Mouse (Mus musculus) monocyte, adult 5-6 weeks (primary cell): ENCODE measurements around the gene Ptpn6. TPM values are rescaled to one million over a fixed set of nuclear protein-coding genes. Genes with fewer than 3 reads are reported as not detected.

ENCODE experiments used
- ATAC-seq: fragments of 153-309, 156-312 bp; replicated peaks from 2 replicates; pipeline ENCODE4 v1.8.0; 2017; ENCODE audit warnings: mild to moderate bottlenecking; ENCODE audit not compliant: low TSS enrichment, insufficient number of reproducible peaks, severe bottlenecking, poor library complexity, low FRiP score
- total RNA-seq: library from RNA; stranded (forward); fragments of 200-1000, 200-491, 200-594 nt; gene quantifications from 3 replicates; pipeline ENCODE4 v1.2.3, GENCODE M21; 2017

The Ptpn6 gene
- total RNA-seq, 1 experiment from 2014 or later: 1,911 TPM

DNA sequence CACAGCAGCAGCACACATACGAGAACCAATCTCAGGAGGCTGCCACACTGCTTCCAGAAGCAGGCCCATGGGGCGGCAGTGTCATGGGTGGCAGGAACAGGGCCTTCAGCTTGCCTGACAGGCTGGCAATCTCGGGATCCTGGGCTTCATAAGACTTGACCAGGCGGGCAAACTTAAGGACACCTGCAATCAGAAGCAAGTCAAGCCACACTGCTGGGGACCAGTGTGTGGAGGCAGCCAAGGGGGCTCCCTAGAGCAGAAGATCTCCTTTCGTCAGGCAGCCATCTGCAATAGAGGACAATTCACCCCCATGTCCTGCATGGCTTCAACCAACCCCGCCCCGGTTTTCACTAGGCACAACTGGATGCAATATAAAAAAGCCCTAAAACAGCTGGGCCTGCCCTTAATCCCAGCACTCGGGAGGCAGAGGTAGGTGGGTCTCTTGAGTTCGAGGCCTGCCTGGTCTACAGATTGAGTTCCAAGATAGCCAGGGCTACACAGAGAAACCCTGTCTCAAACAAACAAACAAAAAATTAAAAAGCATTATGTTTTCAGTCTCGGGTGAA, 800 bp upstream of the Ptpn6 start:
- no peak for ATAC-seq

DNA sequence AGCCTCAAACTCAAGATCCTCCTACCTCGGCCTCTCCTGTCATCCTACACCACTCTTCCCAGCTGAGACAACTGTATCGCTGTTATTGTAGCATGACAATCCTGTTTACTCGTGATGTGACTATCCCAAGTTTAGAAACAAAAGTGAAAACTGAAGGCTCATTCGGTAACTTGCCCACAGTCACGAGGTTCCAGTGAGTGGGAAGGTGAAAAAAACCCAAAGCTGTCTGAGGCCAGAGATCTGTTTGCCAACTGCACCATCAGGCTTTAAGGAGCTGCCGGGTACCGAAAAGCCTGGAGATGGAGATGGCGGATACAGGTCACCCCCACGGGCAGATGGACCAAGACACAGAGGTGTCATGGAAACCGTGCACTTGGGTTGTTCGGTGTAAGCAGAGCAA, 1.5 kb downstream of the Ptpn6 start:
- no peak for ATAC-seq

DNA sequence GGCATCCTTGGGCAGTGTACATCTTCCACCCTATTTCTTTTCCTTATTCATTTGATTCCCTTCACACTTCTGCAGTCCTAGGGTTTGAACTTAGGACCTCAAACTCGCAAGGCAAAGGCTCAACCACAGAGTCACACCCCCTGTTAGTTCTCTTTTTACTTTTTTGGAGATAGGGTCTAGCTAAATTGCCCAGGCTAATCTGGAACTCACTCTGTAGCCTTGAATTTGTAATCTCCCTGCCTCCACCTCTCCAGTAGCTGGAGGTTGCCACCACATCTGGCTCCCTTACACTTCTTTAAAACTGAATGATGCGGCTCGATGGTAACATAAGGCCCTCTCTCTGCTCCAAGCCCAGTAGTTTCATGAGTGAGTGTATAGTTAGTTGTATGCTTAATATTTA, 4.1 kb downstream of the Ptpn6 start:
- no peak for ATAC-seq

DNA sequence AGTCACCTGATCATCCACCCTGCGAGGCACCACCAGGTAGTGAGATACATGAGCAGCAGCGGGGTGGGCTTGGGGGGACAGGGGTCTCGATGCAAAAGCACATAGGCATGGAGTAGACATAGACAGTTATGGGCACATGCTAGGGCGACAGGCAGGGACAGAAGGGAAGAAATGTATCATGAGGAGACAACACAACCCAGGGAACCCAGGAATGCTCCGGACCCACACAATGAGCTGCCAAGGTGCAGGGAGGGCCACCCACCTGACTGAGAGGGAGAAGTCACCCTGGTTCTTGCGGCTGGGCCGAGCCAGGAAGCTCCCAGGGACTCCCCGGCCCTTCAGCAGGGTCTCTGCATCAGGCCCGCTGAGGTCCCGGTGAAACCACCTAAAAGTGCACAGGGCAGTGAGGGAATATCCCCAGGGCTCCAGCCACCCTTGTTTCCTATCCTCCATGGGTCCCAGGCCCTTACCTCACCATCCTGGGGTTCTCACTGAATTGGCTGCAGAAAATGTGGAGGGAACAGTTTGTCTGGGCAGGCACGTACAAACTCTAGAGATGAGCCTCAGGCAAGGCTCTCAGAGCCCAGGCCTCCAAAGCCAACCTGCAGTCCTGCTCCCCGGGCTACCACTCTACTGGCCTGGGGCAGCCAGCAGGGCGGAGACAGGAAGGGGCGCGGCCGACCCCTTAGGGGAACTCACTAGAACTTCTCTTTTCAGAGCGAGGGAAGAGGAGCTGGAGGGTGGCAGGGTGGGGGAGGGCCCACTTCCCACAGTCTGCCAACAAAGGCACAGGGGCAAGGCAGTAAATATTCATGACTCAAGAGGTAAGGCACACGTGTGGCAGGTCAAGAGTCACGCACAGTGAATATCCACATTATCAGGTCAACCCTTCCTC, 5.8 kb downstream of the Ptpn6 start:
- peak; percentile 89 for ATAC-seq

DNA sequence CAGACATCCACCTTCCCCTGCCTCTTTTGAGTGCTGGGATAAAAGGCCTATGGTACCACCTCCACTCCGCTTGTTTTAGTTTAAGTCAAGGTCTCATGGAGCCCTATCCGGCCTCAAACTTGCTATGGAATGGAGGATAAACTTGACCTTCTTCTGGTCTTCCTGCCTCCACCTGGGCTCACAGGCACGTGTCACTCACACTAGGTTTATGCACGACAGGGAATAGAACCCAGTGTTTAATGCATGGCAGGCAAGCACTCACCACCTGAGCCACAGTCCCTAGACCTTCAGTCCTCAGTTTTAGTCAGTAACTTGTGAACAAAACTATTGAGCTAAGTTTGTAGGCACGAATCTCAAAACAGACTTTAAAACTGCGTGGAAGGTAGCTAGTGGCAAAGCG, 7.5 kb downstream of the Ptpn6 start:
- no peak for ATAC-seq

DNA sequence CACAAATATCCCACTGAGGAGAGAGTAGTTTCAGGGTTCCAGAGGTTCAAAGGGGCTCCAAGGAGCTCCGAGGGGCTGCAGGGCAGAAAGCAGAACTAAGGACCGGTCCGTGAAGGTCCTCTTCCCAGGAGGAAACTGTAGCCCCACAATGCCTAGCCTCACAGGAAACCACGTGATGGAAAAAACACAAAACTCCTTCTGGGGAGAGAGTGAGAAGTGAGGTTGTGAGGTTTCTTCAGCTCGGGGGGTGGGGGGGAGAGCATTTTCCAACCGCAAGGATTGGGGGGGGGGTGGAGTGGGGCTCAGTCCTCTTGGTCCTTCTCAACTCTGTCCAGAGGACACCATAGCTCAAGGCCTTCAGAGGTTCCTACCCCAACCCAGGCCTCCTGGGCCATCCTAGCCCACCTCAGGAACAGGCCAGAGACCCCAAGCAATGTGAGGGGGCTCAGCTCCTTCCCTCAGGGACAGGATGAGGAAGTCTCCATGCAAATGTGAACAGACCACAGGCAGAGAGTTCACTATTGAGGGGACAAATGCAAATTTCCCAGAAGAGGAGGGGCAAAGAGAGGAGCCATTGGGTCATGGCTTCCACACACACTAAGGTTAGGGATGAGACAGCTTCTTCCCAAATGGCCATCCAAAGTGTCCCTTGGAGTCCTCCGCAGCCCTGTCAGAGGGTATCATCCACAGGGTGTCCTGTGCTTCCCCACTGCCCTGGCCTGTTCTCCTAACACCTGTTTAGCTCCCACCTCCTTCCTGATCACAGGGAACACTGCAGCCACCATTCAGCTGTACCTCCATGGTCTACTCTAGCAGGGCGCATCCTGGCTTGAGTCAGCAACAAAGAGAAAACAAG, 8.4 kb downstream of the Ptpn6 start:
- peak; percentile 53 for ATAC-seq

DNA sequence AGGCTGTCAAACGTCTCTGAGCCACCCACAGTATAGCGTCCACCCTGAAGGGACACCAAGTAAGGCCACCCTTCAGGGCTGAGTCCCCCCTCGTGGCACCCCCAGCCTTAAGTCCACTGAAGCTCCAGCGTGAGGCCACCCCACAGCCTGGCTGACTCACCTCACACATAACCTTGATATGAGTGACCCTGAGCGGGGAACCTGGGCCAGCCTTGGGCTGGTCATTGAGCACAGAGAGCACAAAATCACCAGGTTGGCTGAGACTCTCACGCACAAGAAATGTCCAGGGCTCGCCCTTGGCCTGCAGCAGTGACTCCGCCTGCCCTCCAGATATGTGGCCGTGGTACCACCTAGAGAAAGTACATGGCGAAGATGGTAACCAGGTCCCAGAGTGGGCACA, 9.9 kb downstream of the Ptpn6 start:
- ATAC-seq: no peak

DNA sequence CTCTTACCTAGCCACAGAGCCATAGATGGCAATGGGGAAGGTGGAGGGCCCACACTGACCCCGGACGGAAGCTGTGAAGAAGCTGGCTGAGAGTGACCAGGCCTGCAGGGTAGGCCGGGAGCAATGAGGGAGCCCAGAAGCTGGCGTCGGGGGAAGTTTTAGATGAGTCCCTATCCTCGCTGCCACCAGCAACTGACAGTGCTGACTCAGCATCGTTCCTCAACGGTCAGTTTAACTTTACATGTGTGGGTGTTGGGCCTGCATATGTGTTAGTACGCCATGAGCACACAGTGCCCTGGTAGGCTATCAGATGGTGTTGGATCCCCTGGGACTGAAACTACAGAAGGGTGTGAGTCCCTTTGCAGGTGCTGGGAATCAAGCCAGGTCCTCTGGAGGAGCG, 14.0 kb downstream of the Ptpn6 start:
- no peak for ATAC-seq

DNA sequence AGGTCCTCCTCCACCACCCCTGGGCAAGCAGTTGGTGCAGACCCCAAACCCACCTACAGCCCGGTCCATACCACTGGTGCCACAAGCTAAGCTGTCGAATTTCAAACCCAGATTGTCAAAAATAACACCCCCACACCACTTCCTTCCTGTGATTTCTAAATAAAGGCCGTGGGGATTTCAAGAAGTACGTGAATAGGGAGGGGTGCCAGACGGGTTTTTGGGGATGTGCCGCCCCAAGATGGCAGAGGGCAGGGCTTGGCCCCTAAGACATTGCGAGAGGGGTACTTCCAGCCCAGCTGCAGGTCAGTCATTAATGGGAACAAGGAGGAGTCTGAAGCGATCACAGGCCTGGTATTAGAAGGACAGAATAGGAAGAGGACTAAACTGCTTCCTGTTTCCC, 15.0 kb downstream of the Ptpn6 start:
- ATAC-seq: peak; percentile 79

DNA sequence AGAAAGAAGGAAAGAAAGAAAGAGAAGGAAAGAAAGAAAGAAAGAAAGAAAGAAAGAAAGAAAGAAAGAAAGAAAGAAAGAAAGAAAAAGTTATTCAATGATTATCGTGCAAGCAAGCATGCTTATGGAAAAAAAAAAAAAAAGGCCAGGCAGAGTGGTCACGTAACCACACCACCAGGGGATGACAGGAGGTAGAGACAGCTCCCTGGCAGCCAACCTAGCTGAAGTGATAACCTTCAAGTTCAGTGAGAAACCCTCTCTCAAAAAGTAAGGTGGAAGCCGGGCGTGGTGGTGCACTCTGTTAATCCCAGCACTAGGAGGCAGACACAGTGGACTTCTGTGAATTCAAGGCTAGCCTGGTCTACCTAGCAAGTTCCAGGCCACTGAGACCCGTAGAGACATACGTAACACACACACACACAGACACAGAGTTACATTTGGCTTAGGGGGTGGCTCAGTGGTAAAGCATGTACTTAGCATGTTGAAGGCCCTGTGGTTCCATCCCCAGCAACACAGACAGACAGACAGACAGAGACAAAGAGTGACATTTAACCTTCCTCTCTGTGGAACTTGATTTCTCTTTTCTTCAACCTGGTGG, 15.5 kb downstream of the Ptpn6 start:
- ATAC-seq: 0 out of 2 replicates have a peak, but pooled peaks have one; percentile 20

DNA sequence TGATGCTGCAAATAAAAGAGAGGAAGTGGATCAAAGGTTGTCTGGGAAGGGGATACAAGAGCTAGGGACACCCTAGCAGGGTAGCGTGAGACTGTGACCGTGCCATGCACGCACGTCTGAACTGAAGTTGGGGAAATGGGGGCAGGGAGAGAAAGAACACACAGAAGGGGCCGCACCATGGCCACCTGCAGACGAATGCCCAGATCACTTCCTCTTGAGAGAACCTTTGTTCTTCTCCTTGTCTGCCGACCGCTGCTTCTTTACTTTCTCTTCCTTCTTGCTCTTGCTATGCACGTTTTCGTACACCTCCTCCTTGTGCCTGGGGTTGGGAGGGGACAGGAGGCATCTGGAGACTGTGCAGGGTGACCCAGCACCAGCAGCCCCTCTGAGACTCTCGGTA, 17.6 kb downstream of the Ptpn6 start:
- no peak for ATAC-seq

DNA sequence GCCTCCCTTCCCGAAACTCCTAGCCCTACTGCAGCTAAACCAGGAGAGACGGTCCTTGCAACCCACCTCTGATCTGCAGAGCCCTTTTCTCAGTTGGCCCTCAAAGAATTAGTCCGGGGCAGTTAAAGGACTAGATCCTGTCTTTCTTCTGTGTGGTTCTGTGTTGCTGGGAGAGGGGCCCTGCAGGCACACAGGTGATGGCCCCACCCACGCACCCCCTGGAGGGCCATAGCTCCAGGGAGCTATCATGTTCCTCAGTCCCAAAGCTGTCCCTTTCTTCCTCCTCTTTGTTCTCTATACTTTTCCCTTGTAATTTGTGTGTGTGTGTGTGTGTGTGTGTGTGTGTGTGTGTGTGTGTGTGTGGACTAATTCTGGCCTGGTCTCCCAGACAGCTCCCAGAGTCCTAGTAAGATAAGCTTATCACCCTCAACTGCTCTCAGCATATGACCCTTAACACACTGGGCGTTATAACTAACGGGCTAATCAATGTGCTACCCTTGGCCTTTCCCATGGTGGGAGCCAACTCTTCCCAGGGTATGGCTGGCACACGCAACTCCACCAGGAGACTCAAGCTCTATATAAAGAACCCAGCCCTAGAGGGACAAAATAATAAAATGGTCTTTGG, 19.0 kb downstream of the Ptpn6 start:
- ATAC-seq: no peak

DNA sequence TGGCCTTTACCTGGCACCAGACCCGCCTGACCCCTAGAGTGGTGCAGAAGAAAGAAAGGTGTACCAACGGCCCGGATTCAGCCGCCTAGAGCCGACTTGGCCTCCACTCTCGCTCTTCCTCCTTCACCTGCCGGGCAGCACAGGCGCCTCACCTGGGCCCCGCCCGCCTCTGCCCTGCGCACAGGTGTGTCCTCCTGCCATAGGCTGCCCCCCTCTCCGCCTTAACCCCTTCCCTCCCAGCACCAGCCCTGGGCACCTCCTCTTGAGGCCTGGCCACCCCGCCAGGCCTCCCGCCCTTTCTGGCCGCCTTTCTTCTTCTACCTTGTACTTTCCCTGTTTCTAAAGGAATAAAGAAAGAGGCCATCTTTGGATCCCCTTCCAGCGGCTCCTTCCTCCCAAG, 19.8 kb downstream of the Ptpn6 start:
- ATAC-seq: no peak

DNA sequence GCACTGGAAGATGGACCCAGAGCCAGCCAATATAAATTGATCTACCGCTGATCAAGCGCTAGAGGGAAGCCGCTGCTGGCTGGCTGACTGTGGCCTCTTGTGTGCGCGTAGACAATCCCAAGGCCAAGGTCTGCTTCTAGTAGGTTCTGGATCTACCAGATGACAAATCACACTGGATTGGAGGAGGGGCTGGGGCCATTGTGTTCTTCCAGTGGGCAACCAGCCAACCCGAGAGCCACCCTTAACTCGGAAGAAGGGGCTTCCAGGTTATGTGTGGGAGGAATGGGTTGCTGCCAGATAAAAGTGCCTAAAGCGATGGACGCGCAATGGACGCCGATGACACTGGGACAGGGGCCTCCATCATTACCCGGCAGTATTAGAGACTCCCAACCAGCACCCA, 20.5 kb downstream of the Ptpn6 start:
- no peak for ATAC-seq

DNA sequence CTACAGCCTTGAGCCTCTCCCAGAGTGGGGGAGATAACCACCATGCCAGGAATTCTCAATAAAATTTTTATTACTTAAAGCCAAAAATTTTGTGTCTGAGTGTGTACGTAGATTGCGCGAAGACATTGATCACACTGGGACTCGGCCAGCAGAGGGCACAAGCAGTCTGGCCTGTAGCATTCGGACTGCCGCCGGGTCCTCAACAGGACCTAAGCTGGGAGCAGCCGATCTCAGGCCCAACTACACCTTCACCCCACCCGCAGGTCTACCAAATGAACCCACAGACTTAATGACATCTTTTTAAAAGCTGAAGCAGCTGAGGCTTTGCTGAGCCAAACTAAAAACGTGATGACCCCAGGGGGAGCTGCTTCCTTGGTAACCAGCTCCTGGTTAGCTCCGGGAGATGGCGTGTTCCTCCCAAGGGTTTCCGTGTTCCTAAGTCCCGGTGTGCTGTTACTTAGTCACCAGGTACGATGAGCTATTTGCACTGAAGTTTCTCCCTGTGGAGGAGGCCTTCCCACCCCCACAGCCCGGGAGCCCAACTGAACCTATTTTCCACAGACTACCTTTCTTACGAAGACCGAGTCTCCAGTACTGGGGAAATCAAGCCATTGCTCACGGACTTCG, 21.5 kb downstream of the Ptpn6 start:
- ATAC-seq: peak; percentile 62

DNA sequence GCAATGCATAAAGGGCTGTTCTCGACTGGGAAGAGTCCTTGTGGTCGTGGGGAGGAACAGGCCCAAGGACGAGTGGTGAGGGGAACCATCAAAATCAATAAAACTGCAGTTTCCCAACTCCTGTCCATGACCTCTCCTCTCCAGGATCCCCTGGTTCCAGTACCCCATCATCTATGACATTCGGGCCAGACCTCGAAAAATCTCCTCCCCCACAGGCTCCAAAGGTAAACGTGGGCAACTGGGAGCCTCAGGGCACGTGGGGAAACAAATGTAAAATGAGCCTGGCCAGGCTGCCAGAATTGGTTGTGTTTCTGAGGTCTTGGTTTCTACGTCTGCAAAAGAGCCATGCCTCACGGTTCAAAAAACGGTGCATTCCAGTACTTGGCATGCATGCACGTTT, 25.6 kb downstream of the Ptpn6 start:
- no peak for ATAC-seq

DNA sequence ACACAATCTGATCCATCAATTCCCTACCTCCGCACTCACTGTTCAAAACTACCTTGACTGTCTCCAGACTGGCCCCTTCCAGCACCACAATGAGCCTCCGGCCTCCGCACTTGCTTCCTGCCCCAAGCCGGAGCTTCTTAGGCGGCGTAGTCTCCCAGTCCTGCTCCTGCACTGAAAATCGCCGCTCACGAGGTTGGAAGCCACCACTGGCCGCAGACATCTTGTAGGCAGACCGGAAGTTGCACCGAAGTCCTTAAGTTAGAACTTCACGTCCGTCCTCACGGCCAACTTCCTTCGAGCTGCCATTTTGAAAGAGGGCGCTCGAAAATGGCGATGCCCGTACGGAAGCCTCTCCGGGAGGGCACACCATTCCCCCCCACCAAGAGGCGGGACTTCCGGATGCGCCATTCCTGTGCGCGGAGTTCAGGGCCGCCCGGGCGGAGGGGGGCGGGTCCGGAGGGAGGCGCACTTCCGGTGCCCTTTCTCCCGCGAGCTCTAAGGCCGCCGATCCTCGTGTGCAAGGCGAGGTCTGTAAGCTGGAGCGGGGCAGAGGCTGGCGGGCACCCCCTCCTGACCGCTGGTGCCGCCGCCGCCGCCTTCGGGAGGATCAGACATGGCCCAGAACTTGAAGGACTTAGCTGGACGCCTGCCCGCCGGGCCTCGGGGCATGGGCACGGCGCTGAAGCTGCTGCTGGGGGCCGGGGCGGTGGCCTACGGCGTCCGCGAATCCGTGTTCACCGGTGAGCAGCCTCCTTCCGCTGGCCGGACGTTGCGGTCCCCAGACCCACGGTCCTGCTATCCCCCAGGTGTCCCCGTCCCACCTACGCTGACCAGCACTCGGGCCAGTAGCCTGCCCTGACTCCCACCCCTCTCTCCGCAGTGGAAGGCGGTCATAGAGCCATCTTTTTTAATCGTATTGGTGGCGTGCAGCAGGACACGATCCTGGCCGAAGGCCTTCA, 26.4 kb downstream of the Ptpn6 start, which contains the start of the genes Emg1 and Phb2:
Gene Emg1, minus strand, starts transcription at position 355 of the 959 bp plus-strand sequence.
Gene Phb2, plus strand, starts transcription at position 513 of the 959 bp plus-strand sequence.
- peak; percentile 91 for ATAC-seq
